ENCODE assay signal across 19 mouse cellular contexts in the genomic region with DNA sequence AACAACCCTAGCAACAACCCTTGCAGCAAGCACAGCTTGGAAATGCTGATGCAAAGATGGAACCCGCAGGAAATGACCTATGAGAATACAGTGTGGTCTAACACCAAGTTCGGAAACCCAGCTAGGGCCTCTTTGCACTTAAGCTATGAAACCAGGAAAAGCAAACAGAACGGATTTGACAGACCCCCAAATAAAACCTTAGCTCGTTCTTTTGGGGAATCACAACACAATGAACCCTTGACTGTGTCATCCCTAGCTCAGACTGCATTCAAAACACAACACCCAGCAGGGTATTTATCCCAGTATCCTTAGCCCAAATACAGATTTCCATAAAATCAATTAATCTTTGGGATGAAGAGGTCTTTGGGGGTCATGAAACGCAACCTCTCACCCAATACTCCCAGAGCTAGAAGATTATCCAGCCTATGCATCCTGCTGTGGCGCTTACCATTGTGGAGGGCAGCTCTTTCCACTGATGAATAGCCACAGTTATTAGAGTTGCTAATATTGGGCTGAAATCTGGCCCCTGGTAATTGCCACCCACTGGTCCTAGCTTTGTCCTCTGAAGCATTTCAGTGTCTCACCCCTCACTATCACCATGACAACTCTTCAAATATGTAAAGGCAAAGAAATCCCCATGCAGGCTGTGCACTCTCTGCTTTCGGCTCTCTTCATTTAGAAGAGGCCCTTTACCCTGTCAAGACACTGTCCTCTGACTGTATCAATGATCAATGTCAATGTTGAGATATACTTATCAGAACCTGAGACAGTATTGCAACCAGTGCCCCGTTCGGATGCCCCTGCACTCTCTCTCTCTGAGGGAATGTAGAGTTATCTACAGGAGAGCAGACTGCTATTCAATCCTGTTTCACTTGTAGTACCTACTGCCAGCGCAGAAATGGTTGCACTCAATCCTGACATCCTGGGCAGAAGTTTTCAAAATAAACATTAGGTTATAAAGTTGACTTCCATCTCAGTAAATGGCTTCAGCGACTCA.
DNase-seq lines count a peak whose midpoint lies in the region; ATAC-seq lines count a peak whose summit lies in the region.
"Had no signal": no experiment of that assay in that cellular context is flagged by ENCODE, and none has a peak within 500 bp of the region (broad histone marks: within the 10 kb centered on the region; RNA-seq: fewer than 3 reads in every experiment).

No protein-coding gene starts in this region.

- no peaks in the 10 kb centered on the region for H3K4me1 ChIP-seq in neural tube, embryonic 15.5 days
- H3K4me1 ChIP-seq in hindbrain, embryonic 13.5 days (replicated peaks), result peaks cover 15% of the 10 kb centered on the region
- H3K4me1 ChIP-seq in midbrain, embryonic 14.5 days (ENCODE audit: control insufficient read depth, insufficient read depth, low read length), result peaks cover 11% of the 10 kb centered on the region
- H3K4me1 ChIP-seq: embryonic facial prominence, embryonic 15.5 days; limb, embryonic 10.5 days; liver, embryonic 13.5 days had no signal

- intact Hi-C loops in heart, postnatal 14 days (cut with DNase I), result no loop called here

- DNase-seq in neural tube, embryonic 10.5 days (ENCODE audit: extremely low spot score, low spot score), result peak; percentile 18
- peak; percentile 59 for DNase-seq in midbrain, embryonic 14.5 days
- DNase-seq in cerebellum, postnatal 4 days (ENCODE audit: low spot score in 2 of 2), result no peak
- no peak for DNase-seq in heart, postnatal 14 days
- DNase-seq in spleen, adult 12 weeks (ENCODE audit: low spot score), result no peak
- DNase-seq: adrenal gland, adult 2 months; cerebellum, adult 9-10 months; heart, adult 18-20 months; heart, postnatal 10 days; kidney, postnatal 25 days; liver, embryonic 13.5 days; thymus, postnatal 25 days had no signal

- H3K36me3 ChIP-seq in neural tube, embryonic 15.5 days, result no peaks in the 10 kb centered on the region
- H3K36me3 ChIP-seq in hindbrain, embryonic 13.5 days, result no peaks in the 10 kb centered on the region
- no peaks in the 10 kb centered on the region for H3K36me3 ChIP-seq in midbrain, embryonic 14.5 days (ENCODE audit: control insufficient read depth, insufficient read depth, low read length)
- H3K36me3 ChIP-seq: embryonic facial prominence, embryonic 15.5 days; limb, embryonic 10.5 days; liver, embryonic 13.5 days had no signal

- no peaks in the 10 kb centered on the region for H3K27me3 ChIP-seq in neural tube, embryonic 15.5 days (replicated peaks)
- no peaks in the 10 kb centered on the region for H3K27me3 ChIP-seq in hindbrain, embryonic 13.5 days
- H3K27me3 ChIP-seq in midbrain, embryonic 14.5 days (ENCODE audit: control insufficient read depth, insufficient read depth, low read length), result no peaks in the 10 kb centered on the region
- H3K27me3 ChIP-seq: embryonic facial prominence, embryonic 15.5 days; liver, embryonic 13.5 days had no signal

- H3K9me3 ChIP-seq in neural tube, embryonic 15.5 days (replicated peaks), result no peaks in the 10 kb centered on the region
- no peaks in the 10 kb centered on the region for H3K9me3 ChIP-seq in hindbrain, embryonic 13.5 days
- H3K9me3 ChIP-seq in midbrain, embryonic 14.5 days (ENCODE audit: control insufficient read depth, low read length), result no peaks in the 10 kb centered on the region
- H3K9me3 ChIP-seq: embryonic facial prominence, embryonic 15.5 days; limb, embryonic 10.5 days; liver, embryonic 13.5 days had no signal

- H3K27ac ChIP-seq in neural tube, embryonic 15.5 days (replicated peaks), result no peak overlapping the region
- H3K27ac ChIP-seq in hindbrain, embryonic 13.5 days, result no peak overlapping the region
- H3K27ac ChIP-seq in midbrain, embryonic 14.5 days (replicated peaks; ENCODE audit: low read depth, low read length), result no peak overlapping the region
- H3K27ac ChIP-seq: embryonic facial prominence, embryonic 15.5 days; limb, embryonic 10.5 days; liver, embryonic 13.5 days had no signal

- H3K4me2 ChIP-seq in neural tube, embryonic 15.5 days, result no peak overlapping the region
- no peak overlapping the region for H3K4me2 ChIP-seq in hindbrain, embryonic 13.5 days
- H3K4me2 ChIP-seq in midbrain, embryonic 14.5 days (ENCODE audit: low read length), result peak overlapping the region; percentile 6; the same call in 1 of the 2 replicates
- H3K4me2 ChIP-seq: embryonic facial prominence, embryonic 15.5 days; liver, embryonic 13.5 days had no signal

- H3K9ac ChIP-seq in neural tube, embryonic 15.5 days (replicated peaks), result no peak overlapping the region
- H3K9ac ChIP-seq in hindbrain, embryonic 13.5 days, result no peak overlapping the region
- H3K9ac ChIP-seq in midbrain, embryonic 14.5 days (replicated peaks; ENCODE audit: low read length), result no peak overlapping the region
- H3K9ac ChIP-seq: embryonic facial prominence, embryonic 15.5 days; liver, embryonic 13.5 days had no signal

- ATAC-seq in neural tube, embryonic 15.5 days (ENCODE audit: low FRiP score), result no peak
- ATAC-seq in hindbrain, embryonic 13.5 days (ENCODE audit: low FRiP score), result peak; percentile 73
- ATAC-seq in midbrain, embryonic 14.5 days (ENCODE audit: low FRiP score, low TSS enrichment), result peak; percentile 62
- ATAC-seq in frontal cortex, adult (ENCODE audit: low TSS enrichment), result no peak
- ATAC-seq: intestine, postnatal 0 days; lung, postnatal 0 days had no signal

- H3K4me3 ChIP-seq in neural tube, embryonic 15.5 days (replicated peaks), result no peak overlapping the region
- no peak overlapping the region for H3K4me3 ChIP-seq in hindbrain, embryonic 13.5 days
- no peak overlapping the region for H3K4me3 ChIP-seq in midbrain, embryonic 14.5 days (replicated peaks; ENCODE audit: low read depth, low read length)
- H3K4me3 ChIP-seq: embryonic facial prominence, embryonic 15.5 days; limb, embryonic 10.5 days; liver, embryonic 13.5 days had no signal

- 41% methylated on average over 11 of the region's 11 CpGs for WGBS in neural tube, embryonic 15.5 days
- 33% methylated on average over 11 of the region's 11 CpGs for WGBS in hindbrain, embryonic 13.5 days
- 12% methylated on average over 11 of the region's 11 CpGs for WGBS in midbrain, embryonic 14.5 days

Comparison
In these comparisons a context has a peak if more than half of its experiments do, and no peak if none do; other contexts are left out.
1. DNase-seq: peak in neural tube, embryonic 10.5 days (single experiment) and midbrain, embryonic 14.5 days (single experiment); none in cerebellum, postnatal 4 days (0 of 2), heart, postnatal 14 days (0 of 2) and spleen, adult 12 weeks (single experiment).
2. ATAC-seq: peak in hindbrain, embryonic 13.5 days (single experiment) and midbrain, embryonic 14.5 days (single experiment); none in neural tube, embryonic 15.5 days (single experiment) and frontal cortex, adult (single experiment).